Mouse (Mus musculus) gastrocnemius, postnatal 4 days (tissue): ENCODE results near the gene Npat. TPM values are rescaled to one million over a fixed set of nuclear protein-coding genes. Genes with fewer than 3 reads are reported as not detected.
A peak's percentile ranks its signal among the peaks of the same experiment; 100 is the strongest.

ENCODE experiments used
- DNase-seq, 2 experiments: peaks; one replicate each; pipeline ENCODE4 v3.0.0; 2021 to 2022; ENCODE audit warnings: low spot score in 2 of 2, mixed read lengths in 2 of 2
- long read RNA-seq, 2 experiments: library from polyadenylated mRNA; stranded (forward); transcript quantifications; one replicate each; pipeline ENCODE4 v2.0.0; 2021
- total RNA-seq, 2 experiments: library from RNA; stranded (reverse); gene quantifications; 2 replicates each; pipeline ENCODE4 v1.2.3; 2021

Gene Npat
- 10 to 100 TPM; 11.9 to 14.2 TPM for total RNA-seq
- long read RNA-seq, experiment 1, full-length matches to known transcripts, result 2 of 4 reads
- long read RNA-seq, experiment 1, partial matches to known transcripts, result 0 of 4 reads
- long read RNA-seq, experiment 1, other reads (novel, unspliced or antisense), result 2 of 4 reads
- long read RNA-seq, experiment 2, full-length matches to known transcripts, result 1 of 4 reads
- long read RNA-seq, experiment 2, partial matches to known transcripts, result 1 of 4 reads
- long read RNA-seq, experiment 2, other reads (novel, unspliced or antisense), result 2 of 4 reads

- peak; percentile 99 for DNase-seq
These were observed at the start of gene Npat, which contains the start of gene Atm for GRCm38 (mm10) chr9:53536558-53537320. TSS of gene Npat (plus strand) at chr9:53537047. TSS of gene Atm (minus strand) at chr9:53536740.

- DNase-seq, result no peak
These were observed 28.8 kb upstream of the Npat start for GRCm38 (mm10) chr9:53508053-53508452.

GRCm38 (mm10) chr9:53514091-53514490 lies 22.8 kb upstream of the Npat start:
- DNase-seq, result no peak

GRCm38 (mm10) chr9:53517373-53518009 lies 19.4 kb upstream of the Npat start:
- no peak for DNase-seq

- DNase-seq, result no peak
These were observed 1.2 kb upstream of the Npat start for GRCm38 (mm10) chr9:53535416-53536320.

- DNase-seq, result peak; percentile 18 to 26
These were observed 604 bp downstream of the Npat start for GRCm38 (mm10) chr9:53537336-53537965.

- no peak for DNase-seq
These were observed 33.8 kb downstream of the Npat start for GRCm38 (mm10) chr9:53570662-53571061.

- no peak for DNase-seq
These were observed 35.9 kb downstream of the Npat start for GRCm38 (mm10) chr9:53572516-53573307.

GRCm38 (mm10) chr9:53575721-53576120 lies 38.9 kb downstream of the Npat start:
- DNase-seq, result no peak

GRCm38 (mm10) chr9:53581870-53582269 lies 45.0 kb downstream of the Npat start:
- DNase-seq, result no peak

- DNase-seq, result peak; percentile 37 to 61
These were observed 57.9 kb downstream of the Npat start for GRCm38 (mm10) chr9:53594764-53595163.

GRCm38 (mm10) chr9:53596971-53597600 lies 60.2 kb downstream of the Npat start:
- DNase-seq, result no peak

- DNase-seq, result no peak
These were observed 61.8 kb downstream of the Npat start for GRCm38 (mm10) chr9:53598631-53599030.

- DNase-seq, result no peak
These were observed 64.7 kb downstream of the Npat start for GRCm38 (mm10) chr9:53601541-53601940.

- DNase-seq, result peak in 1 of 2 experiments; percentile 19
These were observed 66.5 kb downstream of the Npat start for GRCm38 (mm10) chr9:53603384-53603783.

GRCm38 (mm10) chr9:53603849-53604248 lies 67.0 kb downstream of the Npat start:
- no peak for DNase-seq

GRCm38 (mm10) chr9:53604954-53605353 lies 68.1 kb downstream of the Npat start:
- DNase-seq, result no peak

GRCm38 (mm10) chr9:53607192-53607591 lies 70.3 kb downstream of the Npat start:
- no peak for DNase-seq

- no peak for DNase-seq
These were observed 71.0 kb downstream of the Npat start for GRCm38 (mm10) chr9:53607816-53608215.
